Mouse (Mus musculus): ENCODE data around the gene Chrna5.

DNA sequence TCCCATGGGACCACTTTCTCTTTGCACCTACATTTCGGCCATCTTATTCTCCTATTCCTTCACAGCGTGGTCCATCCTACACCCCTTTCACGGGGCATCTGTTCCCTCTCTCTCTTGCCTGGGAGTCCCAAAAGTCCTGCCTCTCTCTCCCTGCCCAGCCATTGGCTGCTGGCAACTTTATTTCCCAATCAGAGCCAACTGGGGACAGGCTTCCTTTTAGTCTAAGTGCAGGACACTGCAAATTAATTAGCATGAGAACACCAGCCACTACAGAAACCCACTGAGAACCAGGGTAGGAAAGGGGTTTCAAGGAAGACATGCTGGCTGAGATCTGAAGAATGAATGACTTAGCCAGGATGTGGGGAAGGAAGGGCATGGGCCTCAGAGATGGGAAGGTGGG, 13.7 kb downstream of the Chrna5 start:
- TF ChIP-seq CTCF (IDR thresholded peaks at IDR 0.05; ENCODE audit: low read depth) (no peak), EP300 (optimal IDR thresholded peaks at IDR 0.05) (no peak)

Data from stomach, postnatal 0 days (tissue).